Mouse (Mus musculus): ENCODE measurements around the gene Plcb1. TPM values are rescaled to one million over a fixed set of nuclear protein-coding genes. Genes with fewer than 3 reads are reported as not detected.

Gene Plcb1
- polyA plus RNA-seq, 1 experiment from 2014 or later, result 48.3 TPM

DNA sequence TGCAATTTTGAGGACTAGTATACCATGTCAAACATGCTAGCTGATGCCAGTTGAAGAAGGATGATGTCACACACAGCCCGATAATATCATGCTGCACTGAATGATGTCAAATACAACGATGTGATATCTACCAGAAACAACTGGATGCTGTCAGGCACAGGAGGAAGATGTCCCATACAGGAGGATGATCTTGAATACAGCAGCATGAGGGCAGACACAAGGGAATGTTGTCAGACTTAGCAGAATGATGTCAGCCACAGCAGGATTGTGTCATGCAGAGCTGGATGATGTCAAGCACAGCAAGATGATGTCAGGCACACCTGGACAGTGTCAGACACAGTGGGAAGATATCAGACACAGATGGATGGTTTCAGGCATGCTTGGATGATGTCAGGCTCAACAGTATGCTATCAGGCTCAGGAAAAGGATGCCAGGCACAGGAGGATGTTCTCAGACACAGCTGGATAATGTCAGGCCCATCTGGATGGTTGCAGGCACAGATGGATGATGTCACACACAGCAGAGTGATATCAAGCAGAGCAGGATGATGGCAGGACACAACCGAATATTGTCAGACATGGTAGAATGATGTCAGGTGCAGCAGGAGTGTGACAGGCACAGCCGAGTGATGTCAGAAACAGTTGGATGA lies 338.0 kb downstream of the Plcb1 start:
- Histone ChIP-seq H3K27ac (no peak overlapping the region), H3K4me1 (replicated peaks) (no peaks in the 10 kb centered on the region), H3K9ac (no peak overlapping the region), H3K9me3 (no peaks in the 10 kb centered on the region), H3K4me3 (no peak overlapping the region), H3K27me3 (no peaks in the 10 kb centered on the region), H3K36me3 (no peaks in the 10 kb centered on the region), H3K4me2 (no peak overlapping the region)
- peak; percentile 57; the same call in 1 of the 2 replicates for ATAC-seq (ENCODE audit: low FRiP score)
- 82% methylated on average over 4 of the region's 4 CpGs for WGBS

DNA sequence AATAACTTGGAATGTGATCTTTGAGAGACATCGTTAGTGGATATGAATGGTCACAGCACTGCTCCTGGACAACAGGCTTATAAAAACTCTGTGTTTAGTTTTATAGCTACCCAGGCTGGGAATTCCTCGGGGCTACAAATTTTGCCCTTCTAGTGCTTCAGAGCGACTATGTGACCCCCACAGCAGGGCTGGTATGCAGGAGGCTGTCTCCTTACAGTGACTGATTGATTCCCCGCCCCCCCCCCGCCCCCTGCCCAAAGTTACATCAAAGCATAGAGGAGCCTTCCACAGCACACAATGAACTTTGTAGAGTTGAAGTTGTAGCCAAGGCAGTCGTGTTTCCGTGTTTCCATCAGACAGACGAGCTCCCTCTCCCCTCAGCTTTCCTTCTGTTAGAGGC lies 354.7 kb downstream of the Plcb1 start:
- Histone ChIP-seq H3K36me3 (no peaks in the 10 kb centered on the region), H3K4me1 (replicated peaks) (peaks cover 12% of the 10 kb centered on the region), H3K9me3 (no peaks in the 10 kb centered on the region), H3K4me2 (peak overlapping the region; percentile 27), H3K9ac (no peak overlapping the region), H3K4me3 (no peak overlapping the region), H3K27ac (no peak overlapping the region), H3K27me3 (no peaks in the 10 kb centered on the region)
- WGBS, result 4% methylated on average over 8 of the region's 8 CpGs
- 0 out of 2 replicates have a peak, but pooled peaks have one; percentile 5 for ATAC-seq (ENCODE audit: low FRiP score)

- Histone ChIP-seq H3K4me2 (no peak overlapping the region), H3K9ac (no peak overlapping the region), H3K27ac (no peak overlapping the region), H3K36me3 (no peaks in the 10 kb centered on the region), H3K27me3 (no peaks in the 10 kb centered on the region), H3K4me3 (no peak overlapping the region), H3K4me1 (replicated peaks) (peaks cover 5% of the 10 kb centered on the region; the same call in 1 of the 2 replicates), H3K9me3 (no peaks in the 10 kb centered on the region)
- 85% methylated on average over 7 of the region's 7 CpGs for WGBS
- ATAC-seq (ENCODE audit: low FRiP score), result no peak
Measured at GRCm38 (mm10) chr2:135152289-135152688, 366.4 kb downstream of the Plcb1 start.

DNA sequence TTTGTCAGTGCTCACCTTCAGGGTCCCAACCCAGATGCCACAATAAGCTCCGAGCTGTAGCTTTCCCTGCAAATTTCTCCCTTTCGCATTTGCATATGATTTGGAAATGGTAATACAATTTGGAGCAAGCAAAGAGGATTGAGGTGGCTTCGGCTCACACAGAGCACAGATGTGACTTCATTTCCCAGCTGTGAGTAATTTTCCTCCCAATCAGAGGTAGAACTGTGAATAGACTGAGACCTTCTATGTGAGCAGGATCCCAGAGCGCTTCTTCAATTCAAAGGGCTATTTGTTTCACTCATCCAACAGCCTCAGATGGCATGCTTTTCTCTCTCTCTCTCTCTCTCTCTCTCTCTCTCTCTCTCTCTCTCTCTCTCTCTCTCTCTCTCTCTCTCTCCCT lies 367.4 kb downstream of the Plcb1 start:
- H3K27ac ChIP-seq, result no peak overlapping the region
- no peak overlapping the region for H3K4me3 ChIP-seq
- 69% methylated on average over 4 of the region's 4 CpGs for WGBS
- no peaks in the 10 kb centered on the region for H3K36me3 ChIP-seq
- peaks cover 5% of the 10 kb centered on the region; the same call in 1 of the 2 replicates for H3K4me1 ChIP-seq (replicated peaks)
- no peaks in the 10 kb centered on the region for H3K27me3 ChIP-seq
- ATAC-seq (ENCODE audit: low FRiP score), result no peak
- H3K9ac ChIP-seq, result no peak overlapping the region
- H3K4me2 ChIP-seq, result no peak overlapping the region
- H3K9me3 ChIP-seq, result no peaks in the 10 kb centered on the region

- Histone ChIP-seq H3K4me1 (replicated peaks) (peaks cover 5% of the 10 kb centered on the region; the same call in 1 of the 2 replicates), H3K27me3 (no peaks in the 10 kb centered on the region)
- WGBS, result 72% methylated on average over 7 of the region's 7 CpGs
Measured at GRCm38 (mm10) chr2:135156055-135156454, 370.2 kb downstream of the Plcb1 start.

DNA sequence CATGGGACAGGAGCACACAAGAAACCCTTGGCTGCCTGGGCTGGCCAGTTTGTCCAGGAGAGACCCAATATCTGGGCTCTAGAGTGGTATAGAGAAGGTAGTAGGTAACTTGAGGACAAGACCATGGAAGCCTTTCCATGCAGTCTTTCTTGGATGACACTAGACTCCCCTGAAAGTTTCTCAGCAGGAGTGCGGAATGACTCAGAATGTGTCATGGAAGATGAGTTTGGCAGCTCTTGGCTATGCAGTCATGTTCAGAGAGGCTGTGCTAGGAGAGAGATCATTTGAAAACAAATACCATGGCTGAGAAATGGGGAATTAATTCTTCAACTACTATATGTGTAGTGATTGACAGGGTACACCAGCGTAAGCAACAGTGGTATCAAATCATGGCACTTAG lies 372.1 kb downstream of the Plcb1 start:
- WGBS, result 98% methylated on average over 2 of the region's 2 CpGs
- Histone ChIP-seq H3K9ac (no peak overlapping the region), H3K27me3 (no peaks in the 10 kb centered on the region), H3K36me3 (no peaks in the 10 kb centered on the region), H3K9me3 (no peaks in the 10 kb centered on the region), H3K4me2 (no peak overlapping the region), H3K4me1 (replicated peaks) (peaks cover 3% of the 10 kb centered on the region; the same call in 1 of the 2 replicates), H3K4me3 (no peak overlapping the region), H3K27ac (no peak overlapping the region)
- ATAC-seq (ENCODE audit: low FRiP score), result no peak

More at GRCm38 (mm10) chr2:135156055-135156454, 370.2 kb downstream of the Plcb1 start:
- H3K9me3 ChIP-seq, result no peaks in the 10 kb centered on the region
- H3K27ac ChIP-seq, result no peak overlapping the region
- H3K36me3 ChIP-seq, result no peaks in the 10 kb centered on the region
- H3K4me2 ChIP-seq, result no peak overlapping the region
- no peak overlapping the region for H3K9ac ChIP-seq
- ATAC-seq (ENCODE audit: low FRiP score), result no peak
- no peak overlapping the region for H3K4me3 ChIP-seq

- WGBS, result 87% methylated on average over 4 of the region's 4 CpGs
- no peak overlapping the region for H3K27ac ChIP-seq
Measured at GRCm38 (mm10) chr2:135161673-135162072, 375.8 kb downstream of the Plcb1 start.

GRCm38 (mm10) chr2:135165512-135165911 lies 379.6 kb downstream of the Plcb1 start:
- Histone ChIP-seq H3K4me3 (no peak overlapping the region), H3K27ac (no peak overlapping the region), H3K9ac (no peak overlapping the region), H3K4me1 (replicated peaks) (no peaks in the 10 kb centered on the region), H3K27me3 (no peaks in the 10 kb centered on the region), H3K36me3 (no peaks in the 10 kb centered on the region), H3K4me2 (no peak overlapping the region), H3K9me3 (no peaks in the 10 kb centered on the region)
- WGBS, result 84% methylated on average over 3 of the region's 3 CpGs
- no peak for ATAC-seq (ENCODE audit: low FRiP score)

More at GRCm38 (mm10) chr2:135161673-135162072, 375.8 kb downstream of the Plcb1 start:
- Histone ChIP-seq H3K4me1 (replicated peaks) (no peaks in the 10 kb centered on the region), H3K9me3 (no peaks in the 10 kb centered on the region), H3K36me3 (no peaks in the 10 kb centered on the region), H3K9ac (no peak overlapping the region), H3K4me3 (no peak overlapping the region), H3K27me3 (no peaks in the 10 kb centered on the region), H3K4me2 (no peak overlapping the region)
- ATAC-seq (ENCODE audit: low FRiP score), result no peak

GRCm38 (mm10) chr2:135175544-135175943 lies 389.7 kb downstream of the Plcb1 start:
- no peaks in the 10 kb centered on the region for H3K9me3 ChIP-seq

GRCm38 (mm10) chr2:135187659-135188058 lies 401.8 kb downstream of the Plcb1 start:
- H3K9me3 ChIP-seq, result no peaks in the 10 kb centered on the region
- peaks cover 5% of the 10 kb centered on the region; the same call in 1 of the 2 replicates for H3K4me1 ChIP-seq (replicated peaks)
- no peak overlapping the region for H3K27ac ChIP-seq
- H3K36me3 ChIP-seq, result no peaks in the 10 kb centered on the region
- no peaks in the 10 kb centered on the region for H3K27me3 ChIP-seq
- no peak overlapping the region for H3K4me2 ChIP-seq
- no peak overlapping the region for H3K9ac ChIP-seq
- no peak overlapping the region for H3K4me3 ChIP-seq
- WGBS, result 61% methylated on average over 6 of the region's 6 CpGs
- no peak for ATAC-seq (ENCODE audit: low FRiP score)

More at GRCm38 (mm10) chr2:135175544-135175943, 389.7 kb downstream of the Plcb1 start:
- 87% methylated on average over 4 of the region's 4 CpGs for WGBS
- Histone ChIP-seq H3K27me3 (no peaks in the 10 kb centered on the region), H3K4me2 (no peak overlapping the region), H3K4me3 (no peak overlapping the region), H3K27ac (no peak overlapping the region), H3K4me1 (replicated peaks) (peaks cover 4% of the 10 kb centered on the region), H3K36me3 (no peaks in the 10 kb centered on the region), H3K9ac (no peak overlapping the region)
- no peak for ATAC-seq (ENCODE audit: low FRiP score)

DNA sequence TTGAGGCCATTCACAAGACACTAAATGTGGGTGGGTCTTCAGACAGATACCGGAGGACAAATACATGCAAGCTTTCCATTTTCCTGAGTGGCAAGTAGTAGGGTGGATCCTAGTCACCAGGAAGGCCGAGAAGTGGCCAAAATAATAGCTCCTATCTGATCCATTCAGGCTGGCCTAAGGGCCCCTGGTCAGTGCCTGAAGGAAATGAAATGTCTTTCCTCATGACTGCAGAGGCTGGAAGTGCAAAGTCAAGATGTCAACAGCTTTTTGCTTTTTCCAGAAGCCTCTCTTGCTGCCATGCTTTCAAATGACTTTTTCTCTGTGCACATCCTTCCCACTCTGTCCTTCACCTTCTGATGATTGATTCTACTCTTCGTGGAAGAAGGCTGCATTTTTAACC lies 415.0 kb downstream of the Plcb1 start:
- H3K4me2 ChIP-seq, result no peak overlapping the region
- H3K4me1 ChIP-seq (replicated peaks), result 0 out of 2 replicates have a peak, but pooled peaks cover 3% of the 10 kb centered on the region
- no peaks in the 10 kb centered on the region for H3K36me3 ChIP-seq
- H3K9me3 ChIP-seq, result no peaks in the 10 kb centered on the region
- 91% methylated on average over 3 of the region's 3 CpGs for WGBS
- H3K9ac ChIP-seq, result no peak overlapping the region
- H3K27ac ChIP-seq, result no peak overlapping the region
- H3K27me3 ChIP-seq, result no peaks in the 10 kb centered on the region
- ATAC-seq (ENCODE audit: low FRiP score), result no peak
- H3K4me3 ChIP-seq, result no peak overlapping the region

GRCm38 (mm10) chr2:135202390-135202789 lies 416.5 kb downstream of the Plcb1 start:
- Histone ChIP-seq H3K9ac (no peak overlapping the region), H3K27me3 (no peaks in the 10 kb centered on the region), H3K27ac (no peak overlapping the region; the same call in 1 of the 2 replicates), H3K4me3 (no peak overlapping the region), H3K4me2 (no peak overlapping the region), H3K36me3 (no peaks in the 10 kb centered on the region), H3K9me3 (no peaks in the 10 kb centered on the region), H3K4me1 (replicated peaks) (0 out of 2 replicates have a peak, but pooled peaks cover 3% of the 10 kb centered on the region)
- no peak for ATAC-seq (ENCODE audit: low FRiP score)
- 85% methylated on average over 4 of the region's 4 CpGs for WGBS

Data from hindbrain, embryonic 13.5 days (tissue).